Mouse (Mus musculus) gastrocnemius, postnatal 14 days (tissue): ENCODE data around the gene Lce1g. TPM values are rescaled to one million over a fixed set of nuclear protein-coding genes. Genes with fewer than 3 reads are reported as not detected.

ENCODE experiments used
- DNase-seq: peaks from one replicate; pipeline ENCODE4 v3.0.0; 2021; ENCODE audit warnings: mixed read lengths
- intact Hi-C: fragments of 180-260 bp; cut with DNase I; formaldehyde crosslinking; loops from one replicate; pipeline ENCODE4 v1.15.1; 2025; ENCODE audit warnings: low total_unique reads
- long read RNA-seq, 2 experiments: library from polyadenylated mRNA; stranded (forward); transcript quantifications; one replicate each; pipeline ENCODE4 v2.0.0; 2021
- total RNA-seq, 2 experiments: library from RNA; stranded (reverse); gene quantifications; 2 replicates each; pipeline ENCODE4 v1.2.3; 2021

Lce1g gene
- not detected for total RNA-seq
- long read RNA-seq, experiment 1 = 0 reads
- long read RNA-seq, experiment 2 = 0 reads

GRCm38 (mm10) chr3:92752238-92752637 lies at the start of gene Lce1g:
Lce1g (minus strand) TSS chr3:92752338.
- intact Hi-C loops = no loop called here
- no peak for DNase-seq

- intact Hi-C loops = no loop called here
- no peak for DNase-seq
These were observed 38.3 kb upstream of the Lce1g start, which contains the start of gene Lce1j for GRCm38 (mm10) chr3:92790414-92790813. Lce1j (minus strand) TSS chr3:92790514.

- intact Hi-C loops = no loop called here
These were observed 26.7 kb upstream of the Lce1g start, which contains the start of gene Lce1i for GRCm38 (mm10) chr3:92778799-92779198. Lce1i (minus strand) TSS chr3:92778899.

GRCm38 (mm10) chr3:92771573-92771972 lies 19.4 kb upstream of the Lce1g start:
- intact Hi-C loops = no loop called here
- DNase-seq = no peak

More at GRCm38 (mm10) chr3:92778799-92779198, 26.7 kb upstream of the Lce1g start, which contains the start of gene Lce1i:
- no peak for DNase-seq

GRCm38 (mm10) chr3:92764965-92765364 lies 12.8 kb upstream of the Lce1g start, which contains the start of gene Lce1h:
Lce1h (minus strand) TSS chr3:92765065.
- DNase-seq = no peak
- intact Hi-C loops = no loop called here

GRCm38 (mm10) chr3:92753197-92753596 lies 1.1 kb upstream of the Lce1g start:
- no peak for DNase-seq
- intact Hi-C loops = no loop called here

GRCm38 (mm10) chr3:92738996-92739395 lies 13.1 kb downstream of the Lce1g start, which contains the start of gene Gm38119:
Gm38119 (minus strand) TSS chr3:92739096.
- intact Hi-C loops = no loop called here

GRCm38 (mm10) chr3:92722631-92723030 lies 29.5 kb downstream of the Lce1g start:
- intact Hi-C loops = no loop called here
- DNase-seq = no peak

More at GRCm38 (mm10) chr3:92738996-92739395, 13.1 kb downstream of the Lce1g start, which contains the start of gene Gm38119:
- no peak for DNase-seq

GRCm38 (mm10) chr3:92720250-92720649 lies 31.9 kb downstream of the Lce1g start, which contains the start of gene Lce1f:
Lce1f (minus strand) TSS chr3:92720350.
- no peak for DNase-seq
- intact Hi-C loops = no loop called here

GRCm38 (mm10) chr3:92715122-92715521 lies 37.0 kb downstream of the Lce1g start:
- no peak for DNase-seq
- intact Hi-C loops = loop anchor here (2.0 kb wide), 1 partner anchor 18 kb away; no protein-coding TSS in a partner anchor

GRCm38 (mm10) chr3:92708974-92709373 lies 43.2 kb downstream of the Lce1g start, which contains the start of gene Lce1e:
Lce1e (minus strand) TSS chr3:92709074.
- no peak for DNase-seq
- intact Hi-C loops = no loop called here

Other genes starting within 250 kb of the Lce1g start
- gene 2310046K23Rik, start 217.8 kb downstream of the Lce1g start, total RNA-seq = not detected
- not detected for gene Ivl, start 178.6 kb downstream of the Lce1g start, total RNA-seq
- gene Smcp, start 163.3 kb downstream of the Lce1g start, total RNA-seq = not detected
- not detected for gene 2210017I01Rik, start 144.8 kb downstream of the Lce1g start, total RNA-seq
- not detected for gene Lce6a, start 130.7 kb downstream of the Lce1g start, total RNA-seq
- not detected for gene Lce1a1, start 104.0 kb downstream of the Lce1g start, total RNA-seq
- not detected for gene Lce1b, start 95.4 kb downstream of the Lce1g start, total RNA-seq
- gene Lce1a2, start 82.0 kb downstream of the Lce1g start, total RNA-seq = not detected
- gene Lce1c, start 73.1 kb downstream of the Lce1g start, total RNA-seq = not detected
- not detected for gene Lce1d, start 65.1 kb downstream of the Lce1g start, total RNA-seq
- gene Lce1e, start 43.3 kb downstream of the Lce1g start, total RNA-seq = not detected
- not detected for gene Lce1f, start 32.0 kb downstream of the Lce1g start, total RNA-seq
- gene Gm38119, start 13.2 kb downstream of the Lce1g start, total RNA-seq = not detected
- not detected for gene Lce1h, start 12.7 kb upstream of the Lce1g start, total RNA-seq
- not detected for gene Lce1i, start 26.6 kb upstream of the Lce1g start, total RNA-seq
- not detected for gene Lce1j, start 38.2 kb upstream of the Lce1g start, total RNA-seq
- not detected for gene Lce1k, start 55.6 kb upstream of the Lce1g start, total RNA-seq
- gene Kprp, start 74.9 kb upstream of the Lce1g start, total RNA-seq = not detected
- gene Lce1l, start 98.9 kb upstream of the Lce1g start, total RNA-seq = not detected
- not detected for gene 2310050C09Rik, start 117.9 kb upstream of the Lce1g start, total RNA-seq
- gene Lce3a, start 173.9 kb upstream of the Lce1g start, total RNA-seq = not detected
- gene Lce3b, start 180.6 kb upstream of the Lce1g start, total RNA-seq = not detected
- not detected for gene Lce3c, start 192.1 kb upstream of the Lce1g start, total RNA-seq
- not detected for gene Lce3d, start 205.1 kb upstream of the Lce1g start, total RNA-seq
- not detected for gene Lce3e, start 214.7 kb upstream of the Lce1g start, total RNA-seq
- not detected for gene Lce3f, start 239.9 kb upstream of the Lce1g start, total RNA-seq